Mouse (Mus musculus) inflammation-experienced regulatory T-cells (primary cell): ENCODE results near the gene Olfr1278. TPM values are rescaled to one million over a fixed set of nuclear protein-coding genes. Genes with fewer than 3 reads are reported as not detected.

ENCODE experiments used
- polyA plus RNA-seq, 2 experiments: library from polyadenylated mRNA; unstranded; fragments of 100-300 nt; shearing (Covaris generic); gene quantifications; one replicate each; pipeline ENCODE4 v1.2.1; 2017

Olfr1278 gene
- not detected for polyA plus RNA-seq

DNA sequence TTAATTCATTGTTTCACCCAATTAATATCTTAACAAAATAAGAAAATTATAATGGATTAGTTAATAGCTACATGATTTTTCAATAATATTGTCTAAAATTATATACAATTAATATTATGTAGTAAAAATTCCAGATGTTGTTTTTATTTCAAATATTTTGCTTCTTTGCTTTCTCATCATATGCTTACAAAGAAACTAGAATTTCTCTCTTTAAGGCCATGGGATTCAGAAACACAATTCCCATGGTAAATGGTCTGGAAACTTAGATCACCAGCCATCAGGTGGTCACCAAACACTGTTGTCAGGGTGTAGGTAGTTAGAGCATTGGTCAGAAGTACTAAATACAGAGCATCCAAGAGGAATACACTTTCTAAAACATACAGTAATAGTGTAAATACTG, at the start of gene Olfr1278:
Olfr1278 (plus strand) TSS at position 301 of the 400 bp plus-strand sequence.

DNA sequence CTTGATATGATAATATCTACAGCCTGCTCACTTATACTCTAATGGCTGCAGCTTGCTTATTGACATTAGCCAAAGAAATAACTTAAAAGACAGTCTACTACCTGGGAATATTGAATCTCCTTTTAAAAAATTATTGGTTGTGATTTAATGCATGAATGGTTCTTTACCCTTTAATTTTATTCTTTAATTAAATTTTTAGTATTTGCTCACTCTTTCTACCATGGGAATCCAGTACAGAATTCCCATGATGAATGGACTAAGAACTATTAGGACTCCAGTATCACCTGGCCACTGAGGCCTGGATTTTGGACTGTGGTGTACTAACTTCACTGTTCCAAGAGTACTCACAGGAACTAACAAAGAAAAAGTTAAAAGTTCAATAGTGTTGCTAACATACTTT, 35.7 kb upstream of the Olfr1278 start, which contains the start of gene Olfr1276:
Olfr1276 (plus strand) TSS at position 301 of the 400 bp plus-strand sequence.

DNA sequence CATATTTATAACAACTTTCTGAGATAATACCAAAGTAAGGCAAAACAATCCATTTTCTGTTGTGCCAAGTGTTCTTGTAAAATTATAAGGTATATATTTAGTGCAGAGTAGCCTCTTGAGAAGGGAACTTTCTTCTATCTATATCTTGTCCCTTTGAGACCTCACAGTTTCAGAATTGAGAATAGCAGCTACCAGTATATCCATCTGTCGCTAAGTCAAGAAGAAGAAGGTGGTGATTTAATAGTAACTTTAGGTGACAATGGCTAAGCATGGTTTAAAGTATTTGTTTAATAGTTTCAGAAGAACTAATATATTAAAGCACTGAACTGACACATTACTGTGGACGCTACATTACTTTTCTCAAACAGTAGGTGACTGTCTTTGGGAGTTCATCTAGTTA, 15.9 kb upstream of the Olfr1278 start, which contains the start of gene Olfr1277:
Olfr1277 (minus strand) TSS at position 101 of the 400 bp plus-strand sequence.

DNA sequence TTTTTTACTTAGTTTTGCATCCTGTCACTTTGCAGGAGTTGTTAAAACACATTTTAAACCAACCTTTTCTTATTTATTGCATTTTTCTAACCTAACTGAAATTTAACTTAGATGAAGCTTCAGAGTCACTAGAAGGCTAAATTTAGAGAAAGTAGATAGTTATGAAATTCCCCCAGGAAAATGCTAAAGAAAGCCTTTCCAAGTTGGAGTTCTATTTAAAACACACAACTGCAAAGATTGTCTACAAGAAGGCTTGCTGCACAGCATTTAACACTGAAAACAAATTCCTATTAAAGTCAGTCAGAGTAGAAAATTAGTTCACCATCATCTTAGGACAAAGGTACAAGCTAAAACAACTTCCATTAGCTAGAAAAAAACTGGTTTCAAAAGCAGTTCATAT, 10.4 kb downstream of the Olfr1278 start, which contains the start of gene Olfr1279:
Olfr1279 (plus strand) TSS at position 262 of the 400 bp plus-strand sequence.

DNA sequence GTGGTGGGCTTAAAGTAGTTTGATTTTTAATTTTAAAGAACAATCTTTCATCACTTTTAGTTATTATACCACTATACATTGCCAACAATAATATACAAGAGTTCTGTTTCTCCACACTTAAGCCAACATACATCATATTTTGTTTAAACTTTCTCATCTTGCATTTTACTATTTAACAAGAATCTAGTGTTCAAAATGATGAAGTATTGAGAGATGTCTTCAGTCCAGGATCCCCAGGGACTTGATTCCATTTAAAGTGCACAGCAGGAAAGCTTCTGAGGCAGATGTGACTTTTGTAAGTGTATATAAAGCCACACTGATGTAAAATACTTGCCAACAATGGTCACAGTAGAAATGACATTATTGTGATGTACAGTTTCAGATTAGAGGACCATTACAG, 23.8 kb downstream of the Olfr1278 start, which contains the start of gene Olfr1280:
Olfr1280 (plus strand) TSS at position 301 of the 400 bp plus-strand sequence.

DNA sequence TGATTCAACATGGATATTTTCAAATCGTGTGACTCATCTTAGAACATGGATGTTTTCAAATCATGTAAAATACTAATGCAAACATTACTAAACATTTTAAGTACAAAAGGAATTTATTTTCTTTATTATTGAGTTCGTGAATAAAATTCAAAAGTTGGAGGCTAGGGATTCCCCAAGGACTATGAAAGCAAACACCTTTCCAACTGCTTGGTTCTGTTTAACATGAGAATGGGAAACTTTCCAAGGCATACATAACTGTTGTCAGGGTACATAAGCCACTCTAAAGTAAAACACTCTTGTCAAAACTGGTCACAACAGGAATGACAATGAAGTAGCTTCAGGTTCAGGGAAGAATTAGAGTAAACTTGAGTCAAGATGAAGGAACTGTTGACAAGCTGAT, 36.3 kb downstream of the Olfr1278 start, which contains the start of gene Olfr1281:
Olfr1281 (plus strand) TSS at position 301 of the 400 bp plus-strand sequence.

DNA sequence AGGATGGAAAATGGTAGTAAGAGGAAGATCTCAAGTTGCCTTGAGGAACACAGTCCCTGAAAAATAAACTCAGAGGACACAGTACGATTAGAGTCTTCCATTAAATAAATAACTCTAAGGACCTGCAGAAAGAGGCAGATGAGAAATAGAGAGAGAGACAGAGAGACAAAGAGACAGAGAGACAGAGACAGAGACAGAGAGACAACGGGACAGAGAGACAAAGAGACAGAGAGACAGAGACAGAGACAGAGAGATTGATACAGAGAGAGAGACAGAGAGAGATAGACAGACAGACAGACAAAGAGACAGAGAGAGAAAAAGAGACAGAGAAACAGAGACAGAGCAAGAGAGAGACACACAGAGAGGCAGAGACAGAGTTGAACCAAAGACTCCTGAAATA, 46.0 kb downstream of the Olfr1278 start, which contains the start of gene Olfr1282:
Olfr1282 (minus strand) TSS at position 101 of the 400 bp plus-strand sequence.

Other genes starting within 250 kb of the Olfr1278 start
- gene Gm13941, start 184.2 kb upstream of the Olfr1278 start, polyA plus RNA-seq, result not detected
- not detected for gene Gm15130, start 137.2 kb upstream of the Olfr1278 start, polyA plus RNA-seq
- gene 4930430A15Rik, start 60.5 kb upstream of the Olfr1278 start, polyA plus RNA-seq, result under 1 TPM in 1 of 2 experiments, not detected in 1; 0.42 TPM
- gene Olfr1275, start 54.9 kb upstream of the Olfr1278 start, polyA plus RNA-seq, result not detected
- not detected for gene Olfr1276, start 35.6 kb upstream of the Olfr1278 start, polyA plus RNA-seq
- gene Olfr1277, start 16.0 kb upstream of the Olfr1278 start, polyA plus RNA-seq, result under 1 TPM in 1 of 2 experiments, not detected in 1; 0.04 TPM
- not detected for gene Olfr1279, start 10.5 kb downstream of the Olfr1278 start, polyA plus RNA-seq
- not detected for gene Olfr1280, start 23.9 kb downstream of the Olfr1278 start, polyA plus RNA-seq
- gene Olfr1281, start 36.4 kb downstream of the Olfr1278 start, polyA plus RNA-seq, result not detected
- not detected for gene Olfr1282, start 45.9 kb downstream of the Olfr1278 start, polyA plus RNA-seq
- not detected for gene Olfr1283, start 76.7 kb downstream of the Olfr1278 start, polyA plus RNA-seq
- not detected for gene Olfr1284, start 85.4 kb downstream of the Olfr1278 start, polyA plus RNA-seq
- not detected for gene Olfr1286, start 133.0 kb downstream of the Olfr1278 start, polyA plus RNA-seq
- not detected for gene Olfr1287, start 159.0 kb downstream of the Olfr1278 start, polyA plus RNA-seq
- gene Olfr1288, start 184.0 kb downstream of the Olfr1278 start, polyA plus RNA-seq, result not detected
- not detected for gene Olfr1289, start 190.7 kb downstream of the Olfr1278 start, polyA plus RNA-seq
- gene Olfr1290, start 203.7 kb downstream of the Olfr1278 start, polyA plus RNA-seq, result not detected
- gene Olfr1291-ps1, start 207.0 kb downstream of the Olfr1278 start, polyA plus RNA-seq, result under 1 TPM; 0.31 to 0.67 TPM
- under 1 TPM in 1 of 2 experiments, not detected in 1; 0.17 TPM for gene Olfr1293-ps, start 235.1 kb downstream of the Olfr1278 start, polyA plus RNA-seq